Mouse (Mus musculus) lung, adult 18-20 months (tissue): ENCODE data around the gene Camta1.

Source experiments
- DNase-seq, 2 experiments: peaks; one replicate each; pipeline ENCODE4 v3.0.0; 2022; ENCODE audit warnings: mixed read lengths in 2 of 2

The Camta1 gene

DNA sequence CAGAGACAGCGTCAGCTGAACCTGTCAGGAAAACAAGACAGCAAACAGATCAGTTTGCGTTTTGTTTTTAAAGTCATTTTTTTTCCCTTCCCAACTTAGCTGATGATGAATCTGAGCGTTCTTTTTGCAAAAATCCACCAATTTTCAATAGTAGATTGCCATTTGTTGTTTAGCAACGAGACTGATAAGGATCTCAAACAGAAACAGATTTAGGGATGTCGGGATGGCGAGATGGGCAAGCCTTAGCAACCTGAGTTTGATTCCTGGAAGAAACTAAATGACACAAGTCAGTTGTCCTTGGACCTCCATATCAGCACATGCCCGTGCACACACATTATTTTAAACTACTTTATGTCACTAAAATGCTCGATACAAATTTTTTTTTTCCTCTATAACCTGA lies 989.0 kb downstream of the Camta1 start:
- DNase-seq: no peak

DNA sequence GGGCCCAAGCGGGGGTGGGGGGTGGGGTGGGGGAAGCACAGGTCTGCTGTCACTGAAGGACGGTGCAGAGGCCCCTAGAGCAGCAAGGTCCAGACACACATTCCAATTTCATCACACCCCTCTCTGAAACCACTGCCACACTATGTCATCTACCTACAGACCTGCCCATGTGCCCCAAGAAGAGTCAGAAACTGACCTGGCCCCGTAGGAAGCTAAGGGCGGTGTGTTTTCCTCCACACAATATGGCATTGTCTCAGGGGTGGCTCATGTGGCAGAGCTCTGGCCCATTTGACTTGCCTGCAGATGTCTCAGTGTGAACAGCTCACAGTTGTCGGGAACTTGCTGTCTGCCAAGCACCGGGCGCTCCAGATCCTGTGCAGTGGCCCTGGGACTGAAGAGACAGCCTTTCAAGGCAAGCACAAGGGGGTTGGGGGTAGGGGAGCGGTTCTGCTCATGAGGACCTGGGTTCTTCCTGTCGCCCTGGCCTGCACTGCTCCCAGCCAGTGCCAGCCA lies 989.5 kb downstream of the Camta1 start:
- peak in 1 of 2 experiments; percentile 30 for DNase-seq

GRCm38 (mm10) chr4:150871392-150872138 lies 990.1 kb downstream of the Camta1 start:
- peak; percentile 67 to 79 for DNase-seq

DNA sequence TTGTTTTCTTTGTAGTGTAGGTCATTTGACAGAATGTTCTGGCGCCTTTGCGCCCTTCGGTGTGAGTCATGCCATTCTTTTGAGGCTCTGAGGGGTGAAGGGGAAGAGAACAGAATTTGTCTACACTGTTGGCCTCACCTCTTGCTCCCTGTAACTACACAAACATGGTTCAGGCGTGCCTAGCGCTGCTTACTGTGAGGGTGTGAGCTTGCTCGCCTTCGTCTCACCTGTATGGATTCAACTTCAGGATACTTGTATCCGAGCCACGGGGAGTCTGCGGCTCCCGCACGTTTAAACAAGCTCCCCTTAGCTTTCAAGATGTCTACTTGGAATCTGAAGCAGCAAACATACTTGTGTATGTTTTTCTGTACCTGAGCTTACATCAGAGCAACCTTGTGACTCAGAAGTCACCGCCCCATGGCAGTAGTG lies 990.7 kb downstream of the Camta1 start:
- DNase-seq: peak; percentile 81 to 85

GRCm38 (mm10) chr4:150869276-150870197 lies 992.1 kb downstream of the Camta1 start:
- no peak for DNase-seq

DNA sequence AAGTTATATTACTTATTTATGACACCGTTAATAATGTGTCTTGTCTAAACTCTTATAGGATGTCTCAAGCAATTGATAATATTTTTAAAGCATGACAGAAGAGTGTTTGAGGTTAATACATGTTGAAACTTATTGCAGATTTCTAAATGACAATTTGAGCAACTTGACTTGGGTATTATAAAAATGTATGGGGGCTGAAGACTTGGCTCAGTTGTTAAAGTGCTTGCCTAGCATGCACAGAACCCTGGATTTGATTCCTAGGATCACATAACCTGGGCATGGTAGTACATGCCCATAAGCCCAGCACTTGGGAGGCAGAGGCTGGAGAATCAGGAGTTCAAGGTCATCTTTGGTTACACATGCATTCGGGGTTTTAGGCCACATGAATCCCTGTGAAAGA lies 992.8 kb downstream of the Camta1 start:
- DNase-seq: no peak

- no peak for DNase-seq
Observed at GRCm38 (mm10) chr4:150868161-150868560, 993.5 kb downstream of the Camta1 start.
